Mouse (Mus musculus) olfactory bulb, adult 2 months (tissue): ENCODE measurements around the gene Serpina1b.

Experiments used
- CTCF ChIP-seq: fragments of 200-500 bp; IDR thresholded peaks from 2 replicates; pipeline ENCODE4 v1.5.1; 2012; ENCODE audit warnings: low read depth, mild to moderate bottlenecking, low read length, moderate library complexity; ENCODE audit not compliant: insufficient read depth
- POLR2A ChIP-seq: fragments of 200-500 bp; IDR thresholded peaks from 2 replicates; pipeline ENCODE4 v1.6.1; 2012; ENCODE audit warnings: mild to moderate bottlenecking, low read depth, low read length, moderate library complexity; ENCODE audit not compliant: insufficient read depth

DNA sequence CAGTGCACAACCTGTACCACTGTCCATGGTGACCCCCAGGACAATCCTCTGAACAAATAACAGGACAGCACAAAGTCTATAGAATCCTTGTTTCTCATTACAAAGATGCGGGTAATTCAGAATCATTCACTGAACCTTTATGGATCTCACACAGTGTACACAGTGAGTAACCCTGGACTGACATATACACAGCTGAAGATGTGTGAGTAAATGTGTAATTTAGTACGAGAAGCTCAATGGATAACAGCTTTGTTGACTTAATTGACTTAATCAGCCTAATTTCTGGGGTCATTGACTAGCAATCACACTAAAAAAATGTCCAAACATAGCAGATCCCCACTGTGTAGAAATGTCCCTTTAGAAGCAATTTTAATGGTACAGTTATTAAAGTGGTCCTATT is 149.0 kb downstream of the Serpina1b start:
- TF ChIP-seq POLR2A (no peak), CTCF (no peak)
